Mouse (Mus musculus): Measurements from ENCODE around the gene Krt31.

Krt31 gene

DNA sequence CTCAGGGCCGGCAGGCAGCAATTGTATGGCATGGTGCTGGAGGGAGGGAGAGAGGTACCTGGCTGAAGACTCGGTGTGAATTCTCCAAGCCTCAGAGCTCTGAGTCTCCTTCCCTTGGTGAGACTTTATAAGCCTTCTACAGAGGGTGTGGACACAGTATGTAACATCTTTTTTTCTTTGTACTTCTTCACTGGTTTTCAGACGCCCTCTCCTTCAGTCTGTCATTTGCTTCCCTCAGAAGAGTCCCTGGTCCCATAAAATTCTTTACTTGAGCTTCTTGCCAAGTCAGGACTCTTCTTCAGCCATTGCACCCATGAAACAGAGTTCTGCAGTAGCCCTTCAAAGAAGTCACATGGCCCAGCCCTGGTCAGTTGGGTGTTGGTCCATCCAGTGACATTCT lies at the start of gene Krt31:
TSS of gene Krt31 (minus strand) at position 101 of the 400 bp plus-strand sequence.
- no peak for DNase-seq

- no peak for DNase-seq
These were observed 47.5 kb upstream of the Krt31 start for GRCm38 (mm10) chr11:100097819-100098218.

- no peak for DNase-seq
These were observed 45.8 kb upstream of the Krt31 start, which contains the start of gene Krt35 for GRCm38 (mm10) chr11:100096141-100096540. Gene Krt35 (minus strand): TSS chr11:100096241.

- DNase-seq, result no peak
These were observed 38.2 kb upstream of the Krt31 start for GRCm38 (mm10) chr11:100088378-100089025.

GRCm38 (mm10) chr11:100087861-100088260 lies 37.5 kb upstream of the Krt31 start, which contains the start of gene Krt32:
Gene Krt32 (minus strand): TSS chr11:100088226.
- DNase-seq, result no peak

GRCm38 (mm10) chr11:100073873-100074272 lies 23.5 kb upstream of the Krt31 start:
- DNase-seq, result no peak

DNA sequence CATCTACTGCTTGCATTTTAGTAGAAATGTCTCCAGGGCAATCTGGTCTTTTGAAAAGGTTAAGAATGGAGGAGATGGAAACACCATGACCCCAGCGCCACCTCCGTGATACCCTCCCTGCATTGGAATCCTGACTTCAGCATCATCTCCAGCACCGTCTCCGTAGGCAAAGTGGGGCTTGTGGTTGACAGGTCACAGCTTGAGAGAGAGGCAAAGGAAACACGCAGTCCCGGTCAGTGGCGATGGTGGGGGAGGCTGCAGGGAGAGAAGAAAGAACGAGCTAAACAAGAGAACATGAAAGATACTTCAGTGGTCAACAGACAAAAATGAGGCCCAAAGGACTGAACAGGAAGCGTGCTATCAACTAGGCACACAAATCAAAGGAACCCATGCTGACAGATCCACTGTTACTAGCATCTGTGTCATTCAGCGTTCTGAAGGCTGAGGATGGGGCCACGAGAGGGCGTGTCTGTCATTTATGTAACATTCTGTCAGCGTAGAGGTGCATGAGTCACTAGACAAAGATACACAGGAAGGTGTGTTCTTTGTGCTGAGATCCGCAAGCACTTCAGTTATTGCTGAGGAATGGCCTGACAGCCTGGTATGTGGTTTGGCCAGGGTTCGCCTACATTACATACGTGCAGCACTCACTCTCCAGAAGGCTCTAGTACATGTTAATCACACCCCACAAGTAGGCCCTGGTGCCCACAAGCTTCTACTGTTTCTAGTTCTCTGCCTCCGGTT lies 17.1 kb upstream of the Krt31 start:
- no peak for DNase-seq

GRCm38 (mm10) chr11:100066236-100067010 lies 16.1 kb upstream of the Krt31 start:
- no peak for DNase-seq

- DNase-seq, result no peak
These were observed 8.5 kb upstream of the Krt31 start for GRCm38 (mm10) chr11:100058875-100059274.

- no peak for DNase-seq
These were observed 5.6 kb upstream of the Krt31 start for GRCm38 (mm10) chr11:100055686-100056655.

- DNase-seq, result no peak
These were observed 3.2 kb downstream of the Krt31 start for GRCm38 (mm10) chr11:100047193-100047592.

GRCm38 (mm10) chr11:100046303-100046866 lies 4.0 kb downstream of the Krt31 start:
- no peak for DNase-seq

GRCm38 (mm10) chr11:100041454-100041853 lies 8.9 kb downstream of the Krt31 start, which contains the start of gene Krt34:
Gene Krt34 (minus strand): TSS chr11:100041554.
- no peak for DNase-seq

DNA sequence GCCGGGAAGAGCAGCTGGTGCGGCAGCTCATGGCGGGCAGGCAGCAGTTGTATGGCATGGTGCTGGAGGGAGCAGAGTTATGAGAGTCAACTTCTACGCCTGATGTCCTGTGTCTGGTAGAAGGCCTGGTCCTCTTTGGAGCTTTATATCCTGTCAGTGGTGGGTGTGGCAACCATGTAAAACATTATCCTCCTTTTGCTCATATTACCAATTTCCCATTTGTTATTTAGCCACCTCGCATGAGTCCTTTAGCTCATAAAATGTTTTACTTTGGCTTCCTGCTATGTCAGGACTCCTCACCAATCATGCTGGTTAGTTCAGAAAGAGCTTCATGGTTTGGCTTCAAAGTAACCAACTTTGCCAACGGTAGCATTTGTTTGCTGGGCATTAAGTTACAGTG lies 20.6 kb downstream of the Krt31 start, which contains the start of gene Krt33b:
TSS of gene Krt33b (minus strand) at position 101 of the 400 bp plus-strand sequence.
- DNase-seq, result no peak

- no peak for DNase-seq
These were observed 28.9 kb downstream of the Krt31 start for GRCm38 (mm10) chr11:100021438-100021837.

GRCm38 (mm10) chr11:100019466-100019865 lies 30.9 kb downstream of the Krt31 start:
- no peak for DNase-seq

DNA sequence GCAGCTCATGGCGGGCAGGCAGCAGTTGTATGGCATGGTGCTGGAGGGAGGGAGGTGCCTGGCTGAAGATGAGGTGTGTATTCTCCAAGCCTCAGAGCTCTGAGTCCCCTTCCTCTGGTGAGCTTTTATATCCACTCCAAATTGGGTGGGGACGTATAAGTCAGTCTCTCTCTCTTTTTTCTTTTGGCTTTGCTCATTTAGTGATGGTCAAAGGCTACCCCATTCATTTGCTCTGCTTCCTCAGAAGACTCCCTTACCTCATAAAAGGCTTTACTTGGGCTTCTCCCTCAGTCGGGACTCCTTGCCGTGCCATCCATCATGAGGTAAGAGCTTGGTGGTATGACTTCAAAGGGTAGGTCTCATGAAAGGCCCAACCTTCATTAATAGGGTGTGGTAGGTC lies 34.2 kb downstream of the Krt31 start, which contains the start of gene Krt33a:
TSS of gene Krt33a (minus strand) at position 101 of the 400 bp plus-strand sequence.
- no peak for DNase-seq

GRCm38 (mm10) chr11:100013691-100014171 lies 36.6 kb downstream of the Krt31 start:
- no peak for DNase-seq

- no peak for DNase-seq
These were observed 39.7 kb downstream of the Krt31 start for GRCm38 (mm10) chr11:100010682-100011081.

DNA sequence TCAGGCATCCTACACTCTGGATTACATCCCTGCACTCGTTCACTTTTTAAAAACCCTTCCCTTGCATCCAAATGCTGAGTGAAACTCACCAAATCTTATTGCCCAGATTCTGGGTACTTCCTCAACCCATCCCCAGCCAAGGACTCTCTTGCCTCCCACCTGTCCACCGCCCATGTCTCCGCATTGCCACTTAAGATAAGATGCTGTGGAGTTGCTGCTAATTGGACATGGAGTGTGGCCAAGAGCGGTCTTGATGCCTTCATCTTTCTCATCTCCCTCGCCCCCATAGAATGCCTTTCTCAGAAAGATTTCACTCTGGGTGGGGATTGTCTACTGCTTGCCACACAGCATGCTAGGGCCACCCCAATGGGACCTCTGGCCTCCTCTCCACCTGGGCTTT lies 42.0 kb downstream of the Krt31 start:
- no peak for DNase-seq

DNA sequence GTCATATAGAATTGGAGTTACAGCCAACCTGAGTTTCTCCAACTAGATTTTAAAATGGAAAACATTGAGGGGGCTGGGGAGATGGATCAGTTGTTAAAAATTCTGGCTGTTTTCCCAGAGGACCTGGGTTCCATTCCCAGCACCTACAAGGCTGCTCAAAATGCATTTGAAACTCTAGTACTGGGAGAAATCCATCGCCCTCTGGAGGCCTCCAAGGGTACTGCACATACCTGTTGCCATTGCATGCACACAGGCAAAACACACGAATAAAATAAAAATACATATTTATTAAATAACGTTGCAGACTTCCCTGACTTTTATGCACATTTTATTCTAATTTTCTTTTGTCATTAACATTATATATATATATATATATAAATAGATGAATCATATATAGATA lies 43.7 kb downstream of the Krt31 start:
- no peak for DNase-seq
